Mouse (Mus musculus): ENCODE measurements around the gene Fgb. TPM values are rescaled to one million over a fixed set of nuclear protein-coding genes. Genes with fewer than 3 reads are reported as not detected.
A peak's percentile ranks its signal among the peaks of the same experiment; 100 is the strongest.

The Fgb gene
- polyA plus RNA-seq, 1 experiment from 2014 or later: not detected

- 0 out of 2 replicates have a peak, but pooled peaks have one; percentile 20 for ATAC-seq
- Histone ChIP-seq H3K27ac (no peak overlapping the region), H3K9me3 (replicated peaks) (no peaks in the 10 kb centered on the region), H3K4me1 (no peaks in the 10 kb centered on the region), H3K4me3 (no peak overlapping the region), H3K9ac (no peak overlapping the region), H3K36me3 (ENCODE audit: poor library complexity, severe bottlenecking) (no peaks in the 10 kb centered on the region), H3K4me2 (no peak overlapping the region), H3K27me3 (peaks cover 4% of the 10 kb centered on the region; the same call in 1 of the 2 replicates)
- WGBS: 3% methylated on average over 2 of the region's 2 CpGs
Observed at GRCm38 (mm10) chr3:83002191-83002590, 47.5 kb downstream of the Fgb start.

GRCm38 (mm10) chr3:82999995-83000394 lies 49.7 kb downstream of the Fgb start:
- Histone ChIP-seq H3K27me3 (peaks cover 18% of the 10 kb centered on the region), H3K4me3 (no peak overlapping the region), H3K4me1 (peaks cover 6% of the 10 kb centered on the region; the same call in 1 of the 2 replicates), H3K27ac (no peak overlapping the region), H3K36me3 (ENCODE audit: poor library complexity, severe bottlenecking) (no peaks in the 10 kb centered on the region), H3K9ac (no peak overlapping the region), H3K4me2 (no peak overlapping the region), H3K9me3 (replicated peaks) (no peaks in the 10 kb centered on the region)
- no peak for ATAC-seq
- 81% methylated on average over 9 of the region's 9 CpGs for WGBS

- no peak overlapping the region for H3K4me2 ChIP-seq
- 29% methylated on average over 8 of the region's 8 CpGs for WGBS
- H3K4me3 ChIP-seq: no peak overlapping the region
- ATAC-seq: peak; percentile 94
- H3K4me1 ChIP-seq: peaks cover 6% of the 10 kb centered on the region; the same call in 1 of the 2 replicates
- H3K27ac ChIP-seq: no peak overlapping the region
- no peak overlapping the region for H3K9ac ChIP-seq
- H3K9me3 ChIP-seq (replicated peaks): no peaks in the 10 kb centered on the region
- no peaks in the 10 kb centered on the region for H3K36me3 ChIP-seq (ENCODE audit: poor library complexity, severe bottlenecking)
- H3K27me3 ChIP-seq: peaks cover 19% of the 10 kb centered on the region
Observed at GRCm38 (mm10) chr3:82998772-82999463, 50.7 kb downstream of the Fgb start.

GRCm38 (mm10) chr3:82996656-82997055 lies 53.0 kb downstream of the Fgb start:
- Histone ChIP-seq H3K4me1 (peaks cover 6% of the 10 kb centered on the region; the same call in 1 of the 2 replicates), H3K4me3 (no peak overlapping the region), H3K9ac (no peak overlapping the region), H3K36me3 (ENCODE audit: poor library complexity, severe bottlenecking) (no peaks in the 10 kb centered on the region), H3K27ac (no peak overlapping the region), H3K4me2 (no peak overlapping the region), H3K9me3 (replicated peaks) (no peaks in the 10 kb centered on the region), H3K27me3 (peaks cover 19% of the 10 kb centered on the region)
- WGBS: 67% methylated on average over 3 of the region's 3 CpGs
- ATAC-seq: no peak

GRCm38 (mm10) chr3:82995368-82995767 lies 54.3 kb downstream of the Fgb start:
- WGBS: 3% methylated on average over 24 of the region's 24 CpGs
- peaks cover 6% of the 10 kb centered on the region; the same call in 1 of the 2 replicates for H3K4me1 ChIP-seq
- H3K27ac ChIP-seq: no peak overlapping the region
- ATAC-seq: peak; percentile 53; the same call in 1 of the 2 replicates
- peak overlapping the region; percentile 16 for H3K4me3 ChIP-seq
- H3K9me3 ChIP-seq (replicated peaks): no peaks in the 10 kb centered on the region
- H3K4me2 ChIP-seq: peak overlapping the region; percentile 57
- H3K36me3 ChIP-seq (ENCODE audit: poor library complexity, severe bottlenecking): no peaks in the 10 kb centered on the region
- H3K27me3 ChIP-seq: peaks cover 19% of the 10 kb centered on the region
- H3K9ac ChIP-seq: peak overlapping the region; percentile 14; the same call in 1 of the 2 replicates

- WGBS: 88% methylated on average over 6 of the region's 6 CpGs
- no peak overlapping the region for H3K4me2 ChIP-seq
Observed at GRCm38 (mm10) chr3:82992956-82993355, 56.7 kb downstream of the Fgb start.

GRCm38 (mm10) chr3:82991963-82992362 lies 57.7 kb downstream of the Fgb start:
- Histone ChIP-seq H3K36me3 (ENCODE audit: poor library complexity, severe bottlenecking) (no peaks in the 10 kb centered on the region), H3K4me3 (no peak overlapping the region), H3K9ac (no peak overlapping the region), H3K27ac (no peak overlapping the region), H3K9me3 (replicated peaks) (no peaks in the 10 kb centered on the region), H3K27me3 (peaks cover 13% of the 10 kb centered on the region), H3K4me1 (peaks cover 6% of the 10 kb centered on the region; the same call in 1 of the 2 replicates), H3K4me2 (no peak overlapping the region)
- ATAC-seq: no peak
- WGBS: 86% methylated on average over 12 of the region's 12 CpGs

More at GRCm38 (mm10) chr3:82992956-82993355, 56.7 kb downstream of the Fgb start:
- peaks cover 6% of the 10 kb centered on the region; the same call in 1 of the 2 replicates for H3K4me1 ChIP-seq
- peaks cover 19% of the 10 kb centered on the region for H3K27me3 ChIP-seq
- H3K4me3 ChIP-seq: no peak overlapping the region
- no peak overlapping the region for H3K9ac ChIP-seq
- no peak for ATAC-seq
- no peak overlapping the region for H3K27ac ChIP-seq
- no peaks in the 10 kb centered on the region for H3K36me3 ChIP-seq (ENCODE audit: poor library complexity, severe bottlenecking)
- no peaks in the 10 kb centered on the region for H3K9me3 ChIP-seq (replicated peaks)

Other genes starting within 250 kb of the Fgb start
- gene Rbm46, start 173.4 kb downstream of the Fgb start, polyA plus RNA-seq (2015; fragmentation: Nextera tagmentation; extraction: Ambion mirVana): 1.0 and 1.2 TPM in 2 replicates
- gene Lrat, start 145.9 kb downstream of the Fgb start, polyA plus RNA-seq (2015; fragmentation: Nextera tagmentation; extraction: Ambion mirVana): 0.06 and 0.13 TPM in 2 replicates
- gene Fgg, start 42.1 kb downstream of the Fgb start, polyA plus RNA-seq (2015; fragmentation: Nextera tagmentation; extraction: Ambion mirVana): 3.2 TPM in 1 of 2 replicates, not detected in the other
- gene Fga, start 23.8 kb downstream of the Fgb start, polyA plus RNA-seq (2015; fragmentation: Nextera tagmentation; extraction: Ambion mirVana): 1.00 TPM in 1 of 2 replicates, not detected in the other
- gene Plrg1, start 5.7 kb upstream of the Fgb start, polyA plus RNA-seq (2015; fragmentation: Nextera tagmentation; extraction: Ambion mirVana): 121 and 123 TPM in 2 replicates
- gene Dchs2, start 78.1 kb upstream of the Fgb start, polyA plus RNA-seq (2015; fragmentation: Nextera tagmentation; extraction: Ambion mirVana): 0.12 and 0.13 TPM in 2 replicates